Mouse (Mus musculus): ENCODE results near the gene Pold1. TPM values are rescaled to one million over a fixed set of nuclear protein-coding genes. Genes with fewer than 3 reads are reported as not detected.

Gene Pold1
- total and polyA plus RNA-seq, 2 experiments = 2.4 to 6.5 TPM

DNA sequence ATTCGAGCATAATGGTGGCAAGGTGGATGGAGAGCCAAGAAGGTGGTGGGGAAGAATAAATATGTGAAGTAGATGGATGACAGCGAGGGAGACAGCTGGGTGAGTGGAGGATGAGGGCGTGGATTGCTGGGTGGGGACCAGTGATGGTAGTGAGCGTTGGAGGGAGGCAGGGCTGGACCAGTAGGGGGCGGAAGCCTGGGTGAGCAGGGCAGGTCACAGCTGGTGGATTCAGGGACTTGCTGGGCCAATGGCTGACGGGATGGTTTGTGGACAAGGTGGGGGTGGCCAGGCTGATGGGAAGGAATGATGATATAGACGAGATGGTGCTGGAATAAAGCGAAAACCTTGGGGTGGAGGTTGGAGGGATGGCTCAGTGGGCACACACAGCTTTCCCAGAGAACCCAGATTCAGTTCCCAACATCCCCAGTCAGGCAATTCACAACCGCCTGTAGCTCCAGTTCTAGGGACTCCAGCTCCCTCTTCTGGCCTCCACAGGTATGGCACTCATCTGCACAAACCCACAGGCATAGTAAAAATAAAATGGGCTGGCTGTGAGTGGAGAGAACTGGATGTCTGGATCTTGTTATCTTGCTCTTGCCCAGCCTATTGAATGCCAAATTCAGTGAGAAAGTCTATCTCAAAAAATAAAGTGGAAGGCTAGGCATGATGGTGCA lies 29.3 kb downstream of the Pold1 start:
- Histone ChIP-seq H3K4me3 (ENCODE audit: insufficient read depth, low read depth, low read length) (no peak overlapping the region), H3K27ac (replicated peaks; ENCODE audit: insufficient read depth, low read depth, low read length) (no peak overlapping the region), H3K4me1 (ENCODE audit: control insufficient read depth, insufficient read depth, low read length) (no peaks in the 10 kb centered on the region), H3K9ac (ENCODE audit: low read depth, low read length) (no peak overlapping the region), H3K79me2 (ENCODE audit: control insufficient read depth, insufficient read depth, low read length) (no peaks in the 10 kb centered on the region), H3K27me3 (ENCODE audit: control insufficient read depth, insufficient read depth, low read length) (peaks cover 3% of the 10 kb centered on the region; the same call in 1 of the 2 replicates), H3K36me3 (ENCODE audit: control insufficient read depth, insufficient read depth, low read length) (no peaks in the 10 kb centered on the region)
- no peak for DNase-seq (ENCODE audit: extremely low read depth, low read depth, low spot score)
- 74% methylated on average over 9 of the region's 9 CpGs for WGBS
- TF ChIP-seq CTCF (IDR thresholded peaks at IDR 0.05; ENCODE audit: low read depth, low read length) (peak; percentile 54), POLR2A (IDR thresholded peaks at IDR 0.05; ENCODE audit: extremely low read depth, insufficient read depth, low read length) (no peak)

DNA sequence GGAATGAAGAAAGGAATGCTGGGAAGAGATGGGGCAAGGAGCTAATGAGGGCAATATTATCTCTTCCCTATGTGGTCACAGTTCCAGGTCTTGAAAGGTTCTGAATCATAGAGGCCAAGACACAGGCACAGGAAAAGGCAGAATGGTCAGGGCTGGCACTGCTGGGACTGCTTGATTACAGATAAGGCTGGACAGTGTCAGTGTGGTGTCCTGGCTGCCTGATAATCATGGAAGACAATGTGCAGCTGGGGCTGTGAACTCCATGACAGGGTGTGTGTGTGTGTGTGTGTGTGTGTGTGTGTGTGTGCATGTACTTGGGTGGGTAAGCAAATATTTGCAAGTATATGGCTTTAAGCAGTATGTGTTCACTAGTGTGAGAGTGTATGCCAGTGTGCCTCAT lies 41.2 kb downstream of the Pold1 start:
- no peak overlapping the region for H3K27ac ChIP-seq (replicated peaks; ENCODE audit: insufficient read depth, low read depth, low read length)

DNA sequence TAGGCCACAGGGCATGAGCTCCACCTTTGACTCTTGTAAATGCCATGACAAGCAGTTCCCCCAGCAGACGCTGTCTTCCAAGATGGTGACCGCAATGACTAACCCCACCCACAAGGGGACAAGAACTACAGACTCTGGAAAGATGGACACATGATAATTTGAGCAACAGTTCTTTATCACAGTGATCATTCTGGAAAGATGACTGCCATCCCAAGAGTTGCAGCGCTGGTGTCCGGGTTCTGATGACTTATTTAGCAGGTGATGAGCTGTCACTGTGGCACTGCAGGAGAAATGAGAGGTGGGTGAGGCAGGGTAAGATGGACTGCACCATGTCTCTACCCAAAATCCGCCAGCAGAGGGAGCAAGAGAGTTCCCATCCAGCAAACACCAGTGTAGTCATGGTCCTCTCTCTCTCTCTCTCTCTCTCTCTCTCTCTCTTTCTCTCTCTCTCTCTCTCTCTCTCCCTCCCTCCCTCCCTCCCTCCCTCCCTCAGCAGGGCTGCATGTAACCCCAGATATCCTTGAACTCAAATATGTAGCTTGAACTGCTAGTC lies 47.0 kb downstream of the Pold1 start:
- peak; percentile 34 for DNase-seq (ENCODE audit: extremely low read depth, low read depth, low spot score)
- Histone ChIP-seq H3K36me3 (ENCODE audit: control insufficient read depth, insufficient read depth, low read length) (no peaks in the 10 kb centered on the region), H3K27me3 (ENCODE audit: control insufficient read depth, insufficient read depth, low read length) (no peaks in the 10 kb centered on the region), H3K4me1 (ENCODE audit: control insufficient read depth, insufficient read depth, low read length) (peaks cover 16% of the 10 kb centered on the region), H3K9ac (ENCODE audit: low read depth, low read length) (no peak overlapping the region), H3K4me3 (ENCODE audit: insufficient read depth, low read depth, low read length) (no peak overlapping the region), H3K79me2 (ENCODE audit: control insufficient read depth, insufficient read depth, low read length) (no peaks in the 10 kb centered on the region), H3K27ac (replicated peaks; ENCODE audit: insufficient read depth, low read depth, low read length) (no peak overlapping the region)
- TF ChIP-seq POLR2A (IDR thresholded peaks at IDR 0.05; ENCODE audit: extremely low read depth, insufficient read depth, low read length) (no peak), CTCF (IDR thresholded peaks at IDR 0.05; ENCODE audit: low read depth, low read length) (peak; percentile 80)
- WGBS = 36% methylated on average over 5 of the region's 5 CpGs

More for the DNA sequence above, 41.2 kb downstream of the Pold1 start:
- no peak for DNase-seq (ENCODE audit: extremely low read depth, low read depth, low spot score)
- Histone ChIP-seq H3K4me1 (ENCODE audit: control insufficient read depth, insufficient read depth, low read length) (no peaks in the 10 kb centered on the region), H3K4me3 (ENCODE audit: insufficient read depth, low read depth, low read length) (no peak overlapping the region), H3K27me3 (ENCODE audit: control insufficient read depth, insufficient read depth, low read length) (peaks cover 4% of the 10 kb centered on the region; the same call in 1 of the 2 replicates), H3K36me3 (ENCODE audit: control insufficient read depth, insufficient read depth, low read length) (no peaks in the 10 kb centered on the region), H3K9ac (ENCODE audit: low read depth, low read length) (no peak overlapping the region), H3K79me2 (ENCODE audit: control insufficient read depth, insufficient read depth, low read length) (no peaks in the 10 kb centered on the region)
- TF ChIP-seq POLR2A (IDR thresholded peaks at IDR 0.05; ENCODE audit: extremely low read depth, insufficient read depth, low read length) (no peak), CTCF (IDR thresholded peaks at IDR 0.05; ENCODE audit: low read depth, low read length) (no peak)

DNA sequence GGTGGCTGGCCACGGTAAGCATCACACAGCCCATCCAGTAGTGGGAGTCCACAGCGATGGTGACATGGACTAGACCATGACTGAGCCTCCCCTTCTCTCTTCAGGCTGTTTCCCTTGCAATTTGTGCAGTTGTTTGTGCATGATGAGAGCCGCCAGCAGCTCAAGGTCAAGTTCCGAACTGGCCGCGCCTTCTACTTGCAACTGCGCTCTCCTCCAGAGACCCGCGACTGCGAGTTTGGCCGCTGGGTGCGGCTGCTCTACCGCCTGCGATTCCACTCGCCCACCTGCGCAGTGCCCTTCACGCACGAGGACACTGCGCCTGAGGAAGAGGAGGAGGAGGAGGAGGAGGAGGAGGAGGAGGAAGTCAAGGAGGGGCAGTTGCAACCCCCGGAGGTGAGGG lies 48.6 kb downstream of the Pold1 start:
- Histone ChIP-seq H3K4me3 (ENCODE audit: insufficient read depth, low read depth, low read length) (no peak overlapping the region), H3K9ac (ENCODE audit: low read depth, low read length) (no peak overlapping the region), H3K27me3 (ENCODE audit: control insufficient read depth, insufficient read depth, low read length) (no peaks in the 10 kb centered on the region), H3K4me1 (ENCODE audit: control insufficient read depth, insufficient read depth, low read length) (peaks cover 25% of the 10 kb centered on the region), H3K36me3 (ENCODE audit: control insufficient read depth, insufficient read depth, low read length) (no peaks in the 10 kb centered on the region), H3K27ac (replicated peaks; ENCODE audit: insufficient read depth, low read depth, low read length) (no peak overlapping the region), H3K79me2 (ENCODE audit: control insufficient read depth, insufficient read depth, low read length) (peaks cover 5% of the 10 kb centered on the region; the same call in 1 of the 2 replicates)
- no peak for DNase-seq (ENCODE audit: extremely low read depth, low read depth, low spot score)
- TF ChIP-seq CTCF (IDR thresholded peaks at IDR 0.05; ENCODE audit: low read depth, low read length) (no peak), POLR2A (IDR thresholded peaks at IDR 0.05; ENCODE audit: extremely low read depth, insufficient read depth, low read length) (no peak)
- WGBS = 75% methylated on average over 20 of the region's 20 CpGs

DNA sequence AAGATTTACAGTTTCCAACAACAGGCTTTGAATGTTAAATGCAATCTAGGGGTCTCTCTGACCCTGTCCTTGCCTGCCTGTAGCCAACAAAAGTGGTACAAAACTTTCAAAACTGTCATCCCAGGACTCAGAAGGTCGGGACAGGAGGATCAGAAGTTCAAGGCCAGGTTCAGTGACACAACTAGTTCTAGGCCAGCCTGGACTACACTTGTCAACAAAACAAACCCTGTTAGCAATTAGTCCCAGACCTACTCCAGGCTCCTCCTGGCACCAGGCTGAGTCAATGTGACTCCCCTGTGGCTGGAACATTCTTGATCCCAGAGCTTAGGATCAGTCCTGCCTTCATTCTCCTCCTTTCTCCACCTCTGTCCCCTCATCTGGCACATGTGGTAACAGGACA lies 49.7 kb downstream of the Pold1 start:
- Histone ChIP-seq H3K4me1 (ENCODE audit: control insufficient read depth, insufficient read depth, low read length) (peaks cover 25% of the 10 kb centered on the region), H3K36me3 (ENCODE audit: control insufficient read depth, insufficient read depth, low read length) (no peaks in the 10 kb centered on the region), H3K27ac (replicated peaks; ENCODE audit: insufficient read depth, low read depth, low read length) (peak overlapping the region; percentile 64), H3K79me2 (ENCODE audit: control insufficient read depth, insufficient read depth, low read length) (peaks cover 8% of the 10 kb centered on the region; the same call in 1 of the 2 replicates), H3K9ac (ENCODE audit: low read depth, low read length) (no peak overlapping the region), H3K4me3 (ENCODE audit: insufficient read depth, low read depth, low read length) (no peak overlapping the region), H3K27me3 (ENCODE audit: control insufficient read depth, insufficient read depth, low read length) (no peaks in the 10 kb centered on the region)
- TF ChIP-seq POLR2A (IDR thresholded peaks at IDR 0.05; ENCODE audit: extremely low read depth, insufficient read depth, low read length) (no peak), CTCF (IDR thresholded peaks at IDR 0.05; ENCODE audit: low read depth, low read length) (no peak)
- peak; percentile 79 for DNase-seq (ENCODE audit: extremely low read depth, low read depth, low spot score)
- 18% methylated on average over 1 of the region's 1 CpGs for WGBS
